Mouse (Mus musculus) G1E (cell line): Measurements from ENCODE around the gene Vmn1r229.

ENCODE experiments used
- CTCF ChIP-seq: IDR thresholded peaks from 2 replicates; pipeline ENCODE4 v1.5.1; 2012; ENCODE audit warnings: low read depth, low read length, inconsistent platforms, mixed read lengths
- GATA1 ChIP-seq: IDR thresholded peaks from 2 replicates; pipeline ENCODE4 v1.6.1; 2012; ENCODE audit warnings: borderline replicate concordance, low read length, inconsistent platforms, mixed read lengths

GRCm38 (mm10) chr17:20786057-20786456, 25.3 kb upstream of the Vmn1r229 start, which contains the start of gene Vmn1r228:
- TF ChIP-seq CTCF (no peak), GATA1 (no peak)
